Mouse (Mus musculus): ENCODE measurements around the gene Sbp. TPM values are rescaled to one million over a fixed set of nuclear protein-coding genes. Genes with fewer than 3 reads are reported as not detected.
"Not testable (repeated sequence)": the region's sequence is repeated elsewhere in the genome, so short reads cannot be mapped to it uniquely, and the experiment has no call there.

Sbp gene
- total RNA-seq (2021), result not detected
- long read RNA-seq, experiment 1, result 0 reads
- long read RNA-seq, experiment 2, result 0 reads

DNA sequence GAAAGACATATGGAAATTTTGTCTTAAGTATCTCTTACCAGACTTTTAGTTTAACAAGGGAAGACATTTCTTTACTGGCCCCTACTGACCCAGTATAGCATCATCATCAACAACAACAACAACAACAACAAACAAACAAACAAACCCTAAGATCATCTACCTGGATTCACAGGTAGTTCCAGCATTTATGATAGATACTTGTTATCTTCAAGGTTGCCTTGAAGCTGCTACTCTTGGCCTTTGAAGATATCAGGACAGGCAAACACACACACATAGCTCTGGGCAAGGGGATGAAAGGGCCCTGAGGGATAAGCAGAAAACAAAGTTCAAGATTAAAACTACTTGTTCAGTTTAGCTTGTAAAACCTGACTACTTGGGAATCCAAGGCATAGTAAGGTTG, at the start of gene Sbp:
Sbp (plus strand) TSS at position 301 of the 400 bp plus-strand sequence.
- DNase-seq, result no peak

DNA sequence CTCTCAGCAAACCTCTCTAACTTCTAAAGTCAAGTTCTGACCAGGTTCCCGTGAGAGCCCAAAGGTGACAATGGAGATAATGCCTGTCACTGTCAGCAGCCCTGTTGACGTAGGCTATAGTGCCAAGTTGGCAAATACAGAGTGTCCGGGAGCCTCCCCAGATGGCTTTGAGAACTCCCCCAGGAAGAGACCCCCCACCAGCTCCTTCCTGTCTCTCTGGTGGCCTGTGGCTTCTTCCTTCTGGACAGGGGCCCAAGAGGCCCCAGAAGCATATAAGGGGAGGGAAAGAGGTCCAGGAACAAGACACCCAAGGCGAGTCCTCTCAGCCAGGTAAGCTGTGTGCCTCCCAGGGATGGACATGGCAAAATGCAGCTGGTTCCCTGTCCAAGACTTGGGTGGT, 24.3 kb upstream of the Sbp start, which contains the start of gene Dcpp3:
Dcpp3 (plus strand) TSS at position 301 of the 400 bp plus-strand sequence.
- DNase-seq, result not testable (repeated sequence)

DNA sequence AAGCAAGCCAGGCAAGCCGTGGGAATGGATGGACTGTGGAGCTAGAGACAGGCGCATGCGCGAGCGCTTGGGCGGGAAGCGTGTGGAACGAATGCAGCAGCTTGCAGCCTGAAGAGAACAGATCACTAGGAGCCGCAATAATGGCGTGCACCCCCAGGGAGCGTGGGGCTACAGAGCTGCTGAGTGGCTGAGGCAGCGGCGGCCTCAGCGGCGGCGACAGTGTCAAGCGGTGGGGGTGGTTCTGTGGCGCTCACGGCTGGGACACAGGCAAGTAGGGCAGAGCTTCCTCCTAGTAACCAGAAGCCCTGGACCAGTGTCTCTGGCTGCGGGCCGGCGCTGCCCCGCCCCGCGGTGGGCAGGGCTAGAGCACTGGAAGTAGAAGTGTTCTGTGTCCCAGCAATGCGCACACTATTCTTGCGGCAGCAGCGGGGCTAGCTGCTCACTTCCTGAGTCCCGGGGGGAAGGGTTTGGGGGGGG, 16.9 kb upstream of the Sbp start:
- DNase-seq, result peak; percentile 96 to 97

DNA sequence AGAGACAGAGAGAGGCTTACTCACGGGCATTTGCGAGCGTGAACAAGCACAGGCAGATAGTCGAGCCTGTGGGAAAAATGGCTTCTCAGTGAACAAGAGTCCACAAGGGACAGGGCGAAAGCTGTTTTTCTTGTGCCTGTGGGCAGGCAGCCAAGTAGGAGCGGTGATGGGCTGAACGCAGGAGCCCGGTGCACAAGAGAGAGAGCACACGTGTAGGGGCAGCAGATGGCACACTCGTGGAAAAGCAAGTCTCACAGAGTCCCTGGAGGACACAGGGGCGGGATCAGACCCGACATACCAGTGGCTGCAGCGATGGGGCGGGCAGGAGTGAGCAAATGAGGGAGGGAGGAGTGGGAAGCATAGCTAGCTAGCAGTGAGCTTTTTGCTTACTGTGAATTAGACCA, 16.4 kb upstream of the Sbp start:
- peak; percentile 74 to 75 for DNase-seq

DNA sequence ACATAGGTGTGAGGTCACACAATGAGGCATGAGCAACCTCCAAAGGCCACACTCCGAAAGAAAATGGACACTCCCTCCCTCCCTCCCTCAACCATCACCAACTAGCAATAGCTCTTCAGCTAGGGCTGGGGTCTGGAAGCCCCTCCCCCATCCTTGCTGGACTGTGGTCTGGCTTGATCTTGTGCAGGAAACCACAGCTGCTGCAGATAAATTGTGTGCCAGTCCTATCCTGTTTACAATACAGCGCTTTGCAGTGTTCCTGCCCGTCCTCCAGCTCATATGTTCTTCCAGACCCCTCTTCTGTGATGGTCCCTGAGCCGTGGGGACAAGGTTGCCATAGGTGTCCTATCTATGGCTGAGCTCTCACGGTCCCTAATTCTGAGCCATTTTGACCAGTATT, 10.3 kb upstream of the Sbp start:
- no peak for DNase-seq

DNA sequence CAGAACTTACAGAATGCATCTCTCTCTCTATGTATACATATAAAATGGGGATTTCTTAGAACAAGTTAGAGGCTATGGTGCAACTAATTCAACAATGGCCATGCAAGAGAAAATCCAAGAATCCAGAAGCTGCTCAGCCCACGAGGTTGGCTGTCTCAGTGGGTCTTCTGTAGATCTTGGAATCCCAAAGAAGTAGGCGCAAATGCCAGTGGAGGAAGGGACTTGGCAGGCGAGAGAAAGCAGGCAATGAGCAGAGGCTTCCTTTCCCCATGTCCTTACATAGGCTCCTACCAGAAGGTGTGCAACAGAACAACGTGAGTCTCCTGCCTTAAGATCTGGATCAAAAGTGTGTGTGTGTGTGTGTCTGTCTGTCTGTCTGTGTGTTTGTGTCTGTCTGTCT, 6.0 kb downstream of the Sbp start:
- not testable (repeated sequence) for DNase-seq

DNA sequence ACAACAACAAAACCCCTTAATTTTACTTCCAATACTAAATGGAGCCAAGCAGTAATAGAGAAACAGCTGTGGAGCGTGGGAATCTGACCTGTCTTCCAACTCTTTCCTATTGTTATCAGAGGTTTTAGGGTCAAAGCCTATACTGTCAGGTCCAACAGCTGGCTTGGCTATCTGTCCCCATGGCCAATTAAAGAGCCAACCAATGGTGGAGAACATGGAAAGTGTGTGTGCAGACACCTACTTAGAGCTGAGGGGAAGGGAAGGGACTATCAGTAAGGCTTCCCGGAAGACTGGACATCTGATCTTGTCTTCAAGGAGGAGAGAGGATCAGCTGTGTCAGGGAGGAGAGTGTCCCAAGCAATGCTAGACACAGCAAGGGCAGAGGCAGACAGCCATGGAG, 7.6 kb downstream of the Sbp start:
- no peak for DNase-seq

DNA sequence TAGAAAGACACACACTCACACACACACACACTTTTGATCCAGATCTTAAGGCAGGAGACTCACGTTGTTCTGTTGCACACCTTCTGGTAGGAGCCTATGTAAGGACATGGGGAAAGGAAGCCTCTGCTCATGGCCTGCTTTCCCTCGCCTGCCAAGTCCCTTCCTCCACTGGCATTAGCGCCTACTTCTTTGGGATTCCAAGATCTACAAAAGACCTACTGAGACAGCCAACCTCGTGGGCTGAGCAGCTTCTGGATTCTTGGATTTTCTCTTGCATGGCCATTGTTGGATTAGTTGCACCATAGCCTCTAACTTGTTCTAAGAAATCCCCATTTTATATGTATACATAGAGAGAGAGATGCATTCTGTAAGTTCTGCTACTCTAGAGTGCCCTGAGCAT, 9.4 kb downstream of the Sbp start:
- not testable (repeated sequence) for DNase-seq

DNA sequence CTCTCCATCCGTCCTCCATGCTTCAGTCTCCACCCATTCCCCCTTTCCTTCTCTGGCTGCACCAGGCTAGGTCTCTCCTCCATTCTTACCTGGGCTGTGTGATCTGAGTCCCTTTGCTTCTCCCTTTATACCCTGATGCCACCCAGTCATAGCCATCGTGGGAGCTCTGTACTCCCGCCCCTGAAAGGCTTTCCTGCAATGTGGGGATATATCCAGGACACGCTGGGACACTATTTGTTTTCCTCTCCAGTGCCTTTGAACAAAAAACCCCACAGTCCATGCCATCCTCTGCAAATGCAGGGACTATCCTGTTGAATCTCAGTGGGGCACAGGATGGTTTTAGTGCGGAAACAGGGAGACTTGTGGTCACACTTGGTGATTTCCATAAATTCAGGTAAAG, 13.7 kb downstream of the Sbp start, which contains the start of gene Sbpl:
Sbpl (minus strand) TSS at position 101 of the 400 bp plus-strand sequence.
- no peak for DNase-seq

DNA sequence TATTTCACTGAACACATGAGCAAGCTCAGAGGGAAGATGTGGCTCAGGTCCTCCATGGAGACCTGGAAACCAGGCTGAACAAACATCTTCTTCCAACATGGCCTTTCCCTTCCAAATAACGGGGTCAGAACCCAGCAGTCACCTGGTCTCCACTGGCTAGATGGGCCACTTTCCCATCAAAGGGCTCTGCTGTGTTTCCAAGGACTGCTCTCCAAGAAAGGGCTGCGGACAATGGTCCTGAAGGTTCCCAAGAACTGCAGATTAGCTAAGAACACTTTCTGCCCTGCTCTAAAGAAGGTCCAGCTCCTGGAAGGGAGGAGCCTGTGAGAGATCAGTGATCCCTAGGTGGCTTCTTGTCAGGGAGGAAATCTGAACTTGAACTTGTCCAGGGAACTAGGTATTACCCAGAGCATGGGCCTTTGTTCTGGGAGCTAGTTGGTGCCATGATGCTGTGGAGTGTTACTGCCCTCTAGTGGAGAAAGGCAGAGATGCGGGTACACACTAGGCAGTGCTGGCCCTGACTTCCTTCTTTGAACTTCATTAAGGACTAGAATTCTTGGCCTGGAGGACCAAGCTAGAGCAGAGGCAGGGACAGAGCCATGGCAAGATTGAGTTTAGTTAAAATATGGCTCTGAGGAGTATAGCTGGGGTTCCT, 18.7 kb downstream of the Sbp start:
- peak; percentile 71 to 87 for DNase-seq

DNA sequence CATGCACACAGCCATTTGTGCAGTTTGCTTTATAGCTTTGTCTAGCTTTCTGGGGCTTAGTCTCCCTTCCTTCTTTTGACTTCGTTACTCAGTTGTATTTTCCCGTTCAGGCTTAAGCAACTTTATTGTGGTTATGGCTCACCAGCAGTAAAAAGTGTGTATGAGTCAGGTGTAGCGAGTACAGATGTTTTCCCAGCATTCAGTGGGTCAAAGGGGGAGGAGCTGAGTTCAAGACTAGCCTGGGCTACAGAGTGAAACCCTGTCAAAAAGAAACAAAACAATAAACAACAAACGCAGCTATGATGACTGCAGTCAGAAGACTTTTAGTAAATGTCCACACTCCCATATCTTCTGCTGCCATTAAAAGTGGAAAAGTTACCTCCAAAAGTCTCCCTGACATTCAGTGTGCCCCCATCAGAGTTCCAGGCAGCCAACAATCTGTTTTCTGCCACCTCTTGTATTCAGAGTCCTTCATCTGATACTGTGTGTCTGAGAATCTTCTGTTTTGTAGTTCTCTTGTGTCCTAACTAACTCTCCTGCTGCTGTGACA, 20.2 kb downstream of the Sbp start:
- no peak for DNase-seq

DNA sequence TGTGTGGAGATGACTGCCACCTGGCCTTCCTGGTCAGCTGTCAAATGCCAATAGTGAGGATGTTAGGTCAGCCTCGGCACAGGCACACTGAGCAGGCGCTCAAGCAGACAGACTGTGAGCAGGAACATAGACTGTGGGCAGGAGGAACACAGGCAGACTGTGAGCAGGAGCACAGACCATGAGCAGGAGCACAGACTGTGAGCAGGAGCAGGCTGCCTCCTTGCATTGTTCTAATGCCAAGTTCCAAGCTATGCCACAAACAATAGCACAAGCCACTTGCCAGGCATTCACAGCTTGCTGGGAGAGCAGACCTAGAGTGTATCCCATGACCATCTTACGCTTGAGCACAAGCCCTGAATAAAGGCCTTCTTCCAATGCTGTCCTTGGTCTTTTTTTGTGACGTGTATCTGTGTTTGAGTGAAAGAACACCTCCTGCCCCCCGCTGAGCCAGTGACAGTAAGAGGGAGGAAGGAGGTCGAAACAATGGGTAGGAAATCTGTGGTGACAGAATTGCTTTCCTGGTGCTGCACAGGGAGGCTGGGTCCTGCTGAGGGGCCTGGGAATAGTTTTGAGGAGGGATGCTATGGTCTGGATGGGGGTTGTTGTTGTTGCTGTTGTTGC, 24.4 kb downstream of the Sbp start:
- DNase-seq, result no peak

DNA sequence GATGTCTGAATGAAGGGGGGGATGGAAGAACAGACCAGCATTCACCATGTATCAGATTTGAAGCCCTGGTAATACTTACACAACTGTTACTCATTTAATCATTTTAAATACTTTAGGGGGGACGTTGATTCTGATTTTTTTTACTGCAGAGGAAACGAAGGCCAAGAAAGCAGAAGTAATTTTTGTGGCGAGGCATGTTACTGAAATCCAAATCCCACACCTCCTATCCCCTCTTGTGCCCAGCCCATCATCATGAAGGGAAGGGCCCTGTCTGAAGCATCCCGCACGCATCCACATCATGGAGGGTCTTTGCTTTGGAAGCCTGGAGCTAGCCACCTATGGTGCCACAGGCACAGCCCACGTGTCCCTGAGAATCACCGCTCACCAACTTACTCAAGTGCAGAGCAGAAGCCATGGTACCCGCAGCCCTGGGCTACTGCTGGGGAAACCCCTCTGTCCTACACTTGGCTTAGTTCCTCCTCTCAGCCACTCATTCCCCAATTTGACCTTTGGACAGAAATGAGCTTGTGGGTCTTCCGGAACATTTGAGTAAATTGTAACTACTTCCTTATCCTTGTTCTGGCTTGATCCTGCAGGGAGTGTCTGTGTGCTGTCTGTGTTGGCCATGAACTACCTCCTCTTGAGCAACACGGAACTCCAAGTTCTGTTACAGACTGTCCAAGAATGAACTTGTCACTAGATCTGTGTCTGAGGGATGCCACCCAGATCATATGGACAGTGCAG, 25.4 kb downstream of the Sbp start:
- DNase-seq, result peak in 1 of 2 experiments; percentile 58

DNA sequence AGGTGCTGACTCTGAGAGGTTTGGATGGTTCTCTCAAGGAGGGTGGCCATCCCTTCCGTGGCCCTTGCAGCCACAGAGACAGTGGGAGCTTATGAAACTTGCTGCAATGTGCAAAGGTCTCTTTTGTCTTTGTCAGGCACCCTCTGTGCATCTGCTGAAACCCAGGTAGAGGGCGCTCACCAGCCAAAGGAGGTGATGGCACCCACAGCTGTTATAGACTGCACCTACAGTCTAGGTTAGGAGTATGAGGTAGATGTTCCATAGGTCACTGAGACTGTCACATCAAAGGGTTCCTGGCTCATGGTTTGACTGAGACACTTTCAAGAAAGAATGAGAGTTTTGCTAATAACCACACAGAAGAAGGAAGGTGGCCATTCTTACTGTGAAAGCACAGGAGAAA, 27.3 kb downstream of the Sbp start:
- DNase-seq, result no peak

DNA sequence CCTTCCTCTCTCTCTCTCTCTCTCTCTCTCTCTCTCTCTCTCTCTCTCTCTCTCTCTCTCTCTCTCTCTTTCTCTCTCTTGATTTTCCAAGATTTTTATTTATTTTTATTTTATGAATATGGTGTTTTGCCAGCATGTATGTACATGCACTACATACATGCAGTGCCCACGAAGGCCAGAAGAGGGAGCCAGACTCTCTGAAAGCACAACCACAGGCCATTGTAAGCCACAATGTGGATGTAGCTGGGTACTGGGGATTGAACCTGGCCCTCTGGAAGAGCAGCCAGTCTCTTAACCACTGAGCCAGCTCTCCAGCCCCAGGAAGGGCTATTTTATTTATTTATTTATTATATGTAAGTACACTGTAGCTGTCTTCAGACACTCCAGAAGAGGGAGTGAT, 27.8 kb downstream of the Sbp start:
- peak; percentile 58 to 90 for DNase-seq

DNA sequence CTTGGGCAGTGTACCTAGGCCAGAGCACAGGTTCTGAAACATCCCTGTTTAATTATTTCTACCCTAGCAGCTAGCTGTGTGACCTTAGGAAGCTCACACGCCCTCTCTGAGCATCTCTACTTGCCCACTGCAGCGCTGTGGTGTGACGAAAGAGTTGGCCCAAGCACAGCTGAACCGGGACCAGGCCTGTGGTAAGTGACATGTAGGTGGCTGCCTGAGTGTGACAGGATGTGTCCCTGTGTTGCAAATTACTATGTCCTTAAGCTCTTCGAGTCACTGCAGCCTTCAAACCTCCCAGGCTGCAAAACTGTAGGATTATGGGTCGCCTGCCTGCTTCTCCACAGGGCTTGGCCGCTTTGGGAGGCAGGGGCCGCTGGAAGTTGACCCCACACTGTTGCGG, 29.8 kb downstream of the Sbp start:
- no peak for DNase-seq

DNA sequence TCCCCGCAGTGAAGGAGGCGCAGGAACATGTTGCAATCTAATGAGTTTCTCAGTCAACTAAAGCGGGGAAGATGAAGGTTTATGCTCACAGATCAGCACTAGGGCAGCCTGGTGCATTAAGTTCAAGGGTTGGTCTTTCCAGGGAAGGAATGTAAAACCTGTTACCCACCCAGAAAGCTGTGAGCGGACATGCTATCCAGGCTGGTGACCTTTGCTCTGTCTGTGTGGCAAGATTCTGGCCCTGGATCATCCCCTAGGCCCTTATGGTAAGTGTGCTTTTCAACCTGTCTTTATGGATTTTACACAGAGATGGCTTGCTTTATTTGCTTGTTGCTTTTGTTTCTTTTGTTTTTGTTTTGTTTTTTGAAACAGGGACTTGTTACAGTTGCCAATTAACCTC, 35.2 kb downstream of the Sbp start:
- DNase-seq, result no peak

DNA sequence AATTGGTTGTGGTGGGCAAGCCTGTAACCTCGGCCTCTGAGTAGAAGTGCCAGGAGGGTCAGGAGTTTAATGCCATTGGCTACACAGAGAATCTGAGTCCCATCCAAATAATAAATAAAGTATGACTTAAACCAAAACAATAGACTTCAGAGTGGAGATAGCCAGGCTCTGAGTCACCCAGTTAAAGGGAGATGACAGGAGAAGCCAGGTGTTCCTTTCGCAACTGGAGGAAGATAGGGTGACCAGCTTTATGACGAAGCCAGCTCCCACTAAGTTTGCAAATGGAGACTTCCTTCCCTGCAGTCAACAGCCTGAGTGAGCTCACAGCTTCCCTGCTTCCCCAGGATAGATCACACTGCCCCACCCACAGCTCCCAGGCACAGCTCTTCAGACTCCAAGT, 38.0 kb downstream of the Sbp start:
- no peak for DNase-seq

DNA sequence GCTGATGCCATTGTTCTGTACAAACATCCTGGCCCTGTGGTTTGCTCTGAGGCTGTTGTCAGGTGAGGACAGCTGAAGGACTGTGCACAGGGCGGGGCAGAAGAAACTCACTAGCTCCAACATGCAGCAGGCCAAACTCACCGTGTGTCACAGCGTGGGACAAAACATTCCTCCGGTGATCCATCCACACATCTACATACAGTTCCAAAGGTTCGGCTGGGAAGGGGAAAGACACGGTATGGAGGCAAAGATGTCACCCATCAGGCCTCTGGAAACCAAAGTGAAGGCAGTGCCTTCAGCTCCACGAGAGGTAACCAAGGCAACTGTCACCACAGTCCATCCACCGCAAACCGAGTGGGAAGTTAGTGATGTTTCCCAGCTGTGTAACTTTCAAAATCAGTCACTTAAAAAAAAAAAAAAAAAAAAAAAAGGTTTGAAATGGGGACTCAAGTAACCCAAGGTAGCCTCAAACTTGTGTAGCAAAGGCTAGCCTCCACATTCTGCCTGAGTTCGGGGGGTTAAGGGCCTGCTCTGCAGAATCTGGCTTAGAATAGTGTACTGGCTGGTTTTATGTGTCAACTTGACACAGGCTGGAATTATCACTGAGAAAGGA, 38.9 kb downstream of the Sbp start, which contains the start of gene Prss30:
Prss30 (minus strand) TSS at position 270 of the 613 bp plus-strand sequence.
- DNase-seq, result no peak

DNA sequence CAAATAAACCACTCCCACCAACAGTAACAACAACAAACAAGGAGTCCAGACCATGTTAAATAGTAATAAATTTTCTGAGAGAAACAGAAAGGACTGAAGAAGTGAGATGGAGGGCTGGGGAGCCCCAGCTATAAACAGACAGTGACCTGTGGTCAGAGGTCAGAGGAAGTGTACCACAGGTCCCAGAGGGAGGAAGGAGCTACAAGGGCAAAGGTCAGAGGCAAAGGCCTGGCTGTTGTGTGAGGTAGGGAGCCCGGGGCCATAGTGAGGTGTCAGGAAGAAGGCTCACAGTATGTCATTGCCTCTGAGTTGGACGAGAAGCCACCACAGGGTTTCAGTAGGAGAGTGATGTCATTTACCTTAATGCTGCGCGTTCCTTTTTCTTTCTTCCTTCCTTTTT, 41.4 kb downstream of the Sbp start:
- no peak for DNase-seq

DNA sequence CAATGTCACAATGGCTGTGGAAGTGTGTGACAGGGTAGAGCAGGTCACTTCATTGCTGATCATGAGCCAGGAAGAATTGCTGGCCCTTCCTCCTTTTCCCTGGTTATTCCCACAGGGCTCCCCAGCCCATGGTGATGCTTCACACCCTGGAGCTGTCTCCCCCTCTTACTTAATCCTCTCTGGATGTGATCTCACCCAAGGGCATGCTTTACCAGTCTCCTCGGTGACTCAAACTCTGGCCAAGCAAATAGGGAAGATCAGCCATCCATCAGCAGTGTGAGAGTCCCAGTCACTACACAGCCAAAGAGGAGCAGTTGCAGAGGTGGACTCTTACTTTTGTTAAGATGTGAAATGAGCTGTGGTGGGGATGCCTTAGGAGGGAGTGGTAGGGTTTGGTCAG, 43.5 kb downstream of the Sbp start:
- no peak for DNase-seq

DNA sequence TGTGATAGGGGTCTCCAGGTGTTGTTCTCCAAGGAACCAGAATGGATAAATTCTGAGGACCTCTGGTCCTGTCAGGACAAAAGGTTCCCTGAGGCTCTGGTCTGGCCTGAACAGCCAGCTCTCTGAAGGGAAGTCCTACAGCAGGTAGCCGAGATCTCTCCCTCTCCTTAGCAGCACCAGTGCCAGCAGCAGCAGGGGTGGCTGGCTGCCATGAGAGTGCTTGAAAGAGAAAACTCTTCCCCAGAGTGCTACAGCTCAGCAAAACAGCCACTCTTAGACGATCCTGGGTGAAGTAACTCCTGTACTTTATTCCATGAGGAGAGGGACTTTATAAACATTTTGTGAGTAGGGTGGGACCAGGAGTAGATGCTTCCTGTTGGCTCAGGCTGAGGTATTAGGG, 48.3 kb downstream of the Sbp start:
- no peak for DNase-seq

Data from heart, adult 18-20 months (tissue).